Mouse (Mus musculus) gastrocnemius, postnatal 4 days (tissue): ENCODE results near the gene Dram2. TPM values are rescaled to one million over a fixed set of nuclear protein-coding genes. Genes with fewer than 3 reads are reported as not detected.
"Not testable (repeated sequence)": the region's sequence is repeated elsewhere in the genome, so short reads cannot be mapped to it uniquely, and the experiment has no call there.

Experiments
- DNase-seq, 2 experiments: peaks; one replicate each; pipeline ENCODE4 v3.0.0; 2021 to 2022; ENCODE audit warnings: low spot score in 2 of 2, mixed read lengths in 2 of 2
- long read RNA-seq, 2 experiments: library from polyadenylated mRNA; stranded (forward); transcript quantifications; one replicate each; pipeline ENCODE4 v2.0.0; 2021
- total RNA-seq, 2 experiments: library from RNA; stranded (reverse); gene quantifications; 2 replicates each; pipeline ENCODE4 v1.2.3; 2021

Dram2 gene
- 10 to 100 TPM; 56.2 to 58.8 TPM for total RNA-seq
- long read RNA-seq, experiment 1, transcript Dram2-202 (9 exons, 3,271 nt), result major isoform, 11 of 21 reads
- long read RNA-seq, experiment 1, partial matches to known transcripts, result 2 of 21 reads
- long read RNA-seq, experiment 1, other reads (novel, unspliced or antisense), result 8 of 21 reads
- long read RNA-seq, experiment 2, transcript Dram2-202 (9 exons, 3,271 nt), result major isoform, 18 of 37 reads
- long read RNA-seq, experiment 2, partial matches to known transcripts, result 3 of 37 reads
- long read RNA-seq, experiment 2, other reads (novel, unspliced or antisense), result 12 of 37 reads

- DNase-seq, result peak; percentile 82 to 92
These were observed at the start of gene Dram2, which contains the start of gene Cept1 for GRCm38 (mm10) chr3:106547171-106547923. Gene Dram2 (plus strand): TSS chr3:106547798. Gene Cept1 (minus strand): TSS chr3:106547802.

- DNase-seq, result no peak
These were observed 47.1 kb upstream of the Dram2 start for GRCm38 (mm10) chr3:106500510-106500909.

- DNase-seq, result no peak
These were observed 44.7 kb upstream of the Dram2 start for GRCm38 (mm10) chr3:106502892-106503291.

- no peak for DNase-seq
These were observed 36.9 kb upstream of the Dram2 start for GRCm38 (mm10) chr3:106510669-106511068.

- no peak for DNase-seq
These were observed 32.6 kb upstream of the Dram2 start for GRCm38 (mm10) chr3:106515016-106515415.

- no peak for DNase-seq
These were observed 24.9 kb upstream of the Dram2 start for GRCm38 (mm10) chr3:106522730-106523129.

- no peak for DNase-seq
These were observed 21.2 kb upstream of the Dram2 start for GRCm38 (mm10) chr3:106526411-106526810.

- DNase-seq, result no peak
These were observed 19.6 kb upstream of the Dram2 start for GRCm38 (mm10) chr3:106528032-106528431.

- no peak for DNase-seq
These were observed 14.3 kb upstream of the Dram2 start for GRCm38 (mm10) chr3:106533277-106533676.

- DNase-seq, result no peak
These were observed 2.8 kb upstream of the Dram2 start for GRCm38 (mm10) chr3:106544721-106545316.

- DNase-seq, result no peak
These were observed 434 bp downstream of the Dram2 start for GRCm38 (mm10) chr3:106547924-106548539.

GRCm38 (mm10) chr3:106548971-106549370, 1.4 kb downstream of the Dram2 start:
- no peak for DNase-seq

- DNase-seq, result no peak
These were observed 5.8 kb downstream of the Dram2 start for GRCm38 (mm10) chr3:106553411-106553810.

- DNase-seq, result no peak
These were observed 8.2 kb downstream of the Dram2 start for GRCm38 (mm10) chr3:106555743-106556250.

GRCm38 (mm10) chr3:106558271-106558670, 10.7 kb downstream of the Dram2 start:
- DNase-seq, result no peak

GRCm38 (mm10) chr3:106565876-106566275, 18.3 kb downstream of the Dram2 start:
- DNase-seq, result no peak

- DNase-seq, result no peak
These were observed 25.6 kb downstream of the Dram2 start for GRCm38 (mm10) chr3:106573191-106573590.

- no peak for DNase-seq
These were observed 31.7 kb downstream of the Dram2 start for GRCm38 (mm10) chr3:106579296-106579695.

GRCm38 (mm10) chr3:106593631-106594030, 46.0 kb downstream of the Dram2 start:
- DNase-seq, result not testable (repeated sequence)

- no peak for DNase-seq
These were observed 70.5 kb downstream of the Dram2 start for GRCm38 (mm10) chr3:106618103-106618502.
